Mouse (Mus musculus) liver, embryonic 14.5 days (tissue): ENCODE results near the gene Ak2.

Experiments used
- CTCF ChIP-seq: IDR thresholded peaks from 2 replicates; pipeline ENCODE4 v1.5.1; 2016; ENCODE audit warnings: antibody characterized with exemption, low read depth, control low read depth
- EP300 ChIP-seq: IDR thresholded peaks from 2 replicates; pipeline ENCODE4 v1.6.1; 2016; ENCODE audit warnings: antibody characterized with exemption, low read depth

GRCm38 (mm10) chr4:129030746-129031145 lies 39.0 kb downstream of the Ak2 start:
- no peak for TF ChIP-seq CTCF
- no peak for TF ChIP-seq EP300
